Mouse (Mus musculus): ENCODE measurements at regions not wholly inside any gene's neighbourhood (a gene's known extent, or its start where the extent isn't known, plus 50 kb on each side); places are given as distances from the start of the nearest gene placed in this dataset.

- TF ChIP-seq CTCF (IDR thresholded peaks at IDR 0.05; ENCODE audit: control insufficient read depth, insufficient read depth, insufficient replicate concordance, low read depth, low read length) (no peak), POLR2A (IDR thresholded peaks at IDR 0.05; ENCODE audit: control insufficient read depth, low read depth, low read length) (no peak)
Observed at GRCm38 (mm10) chr13:37511406-37511805, 166.4 kb downstream of the Ly86 start.

Measured in testis, adult 2 months (tissue).